Mouse (Mus musculus) intestine, postnatal 0 days (tissue): ENCODE measurements at regions not wholly inside any gene's neighbourhood (a gene's known extent, or its start where the extent isn't known, plus 50 kb on each side); places are given as distances from the start of the nearest gene placed in this dataset.

Experiments used
- ATAC-seq: fragments of 200-750 bp; cut with Nextera tagmentation; 2 replicates; pipeline ENCODE4 v1.8.0; 2017; ENCODE audit warnings: mild to moderate bottlenecking, moderate TSS enrichment, moderate library complexity
- H3K27ac ChIP-seq: fragments of 300-500 bp; sonication (generic); 2 replicates; pipeline ENCODE4 v1.5.1; 2014; ENCODE audit warnings: mild to moderate bottlenecking, low read depth, low read length, moderate library complexity
- H3K27me3 ChIP-seq: fragments of 300-500 bp; sonication (generic); replicated peaks from 2 replicates; pipeline ENCODE4 v1.6.1; 2014; ENCODE audit warnings: low read length, mixed read lengths; ENCODE audit not compliant: control insufficient read depth, insufficient read depth
- H3K36me3 ChIP-seq: fragments of 300-500 bp; sonication (generic); 2 replicates; pipeline ENCODE4 v1.6.1; 2014; ENCODE audit warnings: mild to moderate bottlenecking, moderate library complexity; ENCODE audit not compliant: control insufficient read depth, insufficient read depth
- H3K4me1 ChIP-seq: fragments of 300-500 bp; sonication (generic); replicated peaks from 2 replicates; pipeline ENCODE4 v1.6.1; 2014; ENCODE audit warnings: antibody characterized with exemption, low read length, mixed read lengths; ENCODE audit not compliant: control insufficient read depth, insufficient read depth
- H3K4me2 ChIP-seq: fragments of 300-500 bp; sonication (generic); replicated peaks from 2 replicates; pipeline ENCODE4 v1.6.1; 2014; ENCODE audit warnings: low read depth, mild to moderate bottlenecking, moderate library complexity
- H3K4me3 ChIP-seq: fragments of 300-500 bp; sonication (generic); 2 replicates; pipeline ENCODE4 v1.5.1; 2014; ENCODE audit warnings: low read depth, low read length
- H3K9ac ChIP-seq: fragments of 300-500 bp; sonication (generic); 2 replicates; pipeline ENCODE4 v1.6.1; 2014; ENCODE audit warnings: mild to moderate bottlenecking, low read depth, low read length
- H3K9me3 ChIP-seq: fragments of 300-500 bp; sonication (generic); 2 replicates; pipeline ENCODE4 v1.6.1; 2016; ENCODE audit warnings: mixed run types; ENCODE audit not compliant: control insufficient read depth
- CTCF ChIP-seq: sonication (generic); IDR thresholded peaks from 2 replicates; pipeline ENCODE4 v1.5.1; 2016; ENCODE audit warnings: low read depth, mild to moderate bottlenecking, control low read depth, antibody characterized with exemption, moderate library complexity
- WGBS: fragments of 180-500 bp; shearing (Covaris S2); extraction: QIAGEN DNeasy Blood & Tissue Kit; methylation state at CpG from one replicate; pipeline ENCODE4 v1.1.7; 2014; 5-methylcytosine and 5-hydroxymethylcytosine counted together

DNA sequence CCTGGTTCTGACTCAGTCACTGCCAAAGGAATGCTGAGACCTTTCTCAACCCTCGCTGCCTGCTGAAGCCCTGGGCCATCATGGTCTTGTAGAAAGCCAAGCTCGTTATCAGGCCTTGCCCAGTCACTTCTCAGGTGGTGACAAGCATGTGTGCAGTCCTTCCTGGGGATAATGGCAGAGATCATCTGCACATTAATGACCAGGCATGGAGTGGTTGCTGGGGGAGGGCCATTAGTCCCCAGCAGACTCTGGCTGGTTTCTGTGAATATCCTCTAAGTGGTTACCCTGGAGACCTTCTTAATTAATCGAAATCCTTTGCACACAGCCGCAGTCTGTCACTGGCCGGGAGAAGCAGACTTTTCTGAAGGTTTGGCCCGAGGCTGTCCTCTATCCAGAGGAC lies 239.0 kb downstream of the Sipa1l2 start:
- no peaks in the 10 kb centered on the region for H3K9me3 ChIP-seq
- no peak overlapping the region for H3K4me3 ChIP-seq
- 72% methylated on average over 6 of the region's 6 CpGs for WGBS
- 0 out of 2 replicates have a peak, but pooled peaks cover 5% of the 10 kb centered on the region for H3K27me3 ChIP-seq
- no peak overlapping the region for H3K27ac ChIP-seq
- H3K9ac ChIP-seq = no peak overlapping the region
- no peaks in the 10 kb centered on the region for H3K4me1 ChIP-seq
- no peak for ATAC-seq
- TF ChIP-seq CTCF = no peak
- no peak overlapping the region for H3K4me2 ChIP-seq
- no peaks in the 10 kb centered on the region for H3K36me3 ChIP-seq

DNA sequence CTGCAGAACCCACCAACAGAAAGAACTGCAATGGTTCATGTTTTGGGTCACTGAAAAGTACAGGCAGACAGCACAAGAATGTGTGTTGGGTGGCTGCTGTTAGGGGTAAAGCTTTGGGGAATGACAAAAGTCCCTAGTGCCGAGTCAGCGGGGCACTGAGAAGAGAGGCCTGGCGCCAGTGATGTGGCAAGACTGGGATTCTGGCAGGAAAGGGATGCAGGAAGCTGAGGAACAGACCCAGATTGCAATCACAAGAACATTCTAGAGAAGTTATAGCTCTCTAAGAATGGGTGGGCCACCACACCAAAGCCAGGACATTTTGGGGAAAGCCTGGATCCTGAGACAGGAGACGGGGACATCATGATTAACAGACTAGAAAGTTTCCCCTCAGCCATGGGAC lies 241.0 kb downstream of the Sipa1l2 start:
- TF ChIP-seq CTCF = no peak
- H3K27me3 ChIP-seq = 0 out of 2 replicates have a peak, but pooled peaks cover 5% of the 10 kb centered on the region
- WGBS = 87% methylated on average over 4 of the region's 4 CpGs
- no peak for ATAC-seq
- H3K4me1 ChIP-seq = no peaks in the 10 kb centered on the region
- H3K36me3 ChIP-seq = no peaks in the 10 kb centered on the region
- no peak overlapping the region for H3K27ac ChIP-seq
- H3K4me3 ChIP-seq = no peak overlapping the region
- no peak overlapping the region for H3K9ac ChIP-seq
- no peaks in the 10 kb centered on the region for H3K9me3 ChIP-seq
- H3K4me2 ChIP-seq = no peak overlapping the region

DNA sequence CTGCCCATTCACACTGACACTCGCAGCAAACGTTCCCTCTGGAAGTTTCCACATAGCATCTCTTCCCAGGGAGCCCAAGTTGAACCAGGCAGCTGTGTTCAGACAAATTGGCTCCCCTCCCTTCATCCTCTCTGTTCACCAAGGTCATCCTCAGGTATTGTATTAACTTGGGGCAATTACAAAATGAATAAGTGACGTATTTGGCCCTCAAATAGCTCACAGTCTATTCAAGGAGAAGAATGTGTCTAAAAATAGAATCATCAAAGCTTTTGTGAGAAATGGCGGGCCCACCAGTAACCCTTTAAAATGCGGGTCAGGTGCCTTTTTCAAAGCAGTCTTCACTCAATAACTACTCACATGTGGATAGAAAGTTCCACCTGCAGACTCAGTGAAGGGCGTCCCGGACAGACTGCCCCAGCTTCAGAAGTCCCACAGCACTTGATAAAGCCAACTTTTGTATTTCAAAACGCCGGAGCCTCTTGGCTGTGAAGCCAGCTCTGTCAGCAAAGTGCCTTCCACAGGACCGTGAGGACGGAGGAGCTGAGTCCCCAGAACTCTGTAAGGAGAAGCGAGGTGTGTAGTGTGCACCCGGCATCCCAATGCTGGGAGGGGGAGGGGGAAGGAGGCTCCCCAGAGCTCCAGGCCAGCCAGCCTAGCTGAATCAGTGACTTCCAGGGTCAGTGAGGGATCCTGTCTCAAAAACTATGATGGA lies 241.9 kb downstream of the Sipa1l2 start:
- no peaks in the 10 kb centered on the region for H3K36me3 ChIP-seq
- 59% methylated on average over 13 of the region's 13 CpGs for WGBS
- H3K4me1 ChIP-seq = no peaks in the 10 kb centered on the region
- H3K4me2 ChIP-seq = no peak overlapping the region
- H3K4me3 ChIP-seq = no peak overlapping the region
- ATAC-seq = no peak
- no peak overlapping the region for H3K9ac ChIP-seq
- no peaks in the 10 kb centered on the region for H3K9me3 ChIP-seq
- H3K27me3 ChIP-seq = 0 out of 2 replicates have a peak, but pooled peaks cover 5% of the 10 kb centered on the region
- H3K27ac ChIP-seq = no peak overlapping the region
- TF ChIP-seq CTCF = no peak

DNA sequence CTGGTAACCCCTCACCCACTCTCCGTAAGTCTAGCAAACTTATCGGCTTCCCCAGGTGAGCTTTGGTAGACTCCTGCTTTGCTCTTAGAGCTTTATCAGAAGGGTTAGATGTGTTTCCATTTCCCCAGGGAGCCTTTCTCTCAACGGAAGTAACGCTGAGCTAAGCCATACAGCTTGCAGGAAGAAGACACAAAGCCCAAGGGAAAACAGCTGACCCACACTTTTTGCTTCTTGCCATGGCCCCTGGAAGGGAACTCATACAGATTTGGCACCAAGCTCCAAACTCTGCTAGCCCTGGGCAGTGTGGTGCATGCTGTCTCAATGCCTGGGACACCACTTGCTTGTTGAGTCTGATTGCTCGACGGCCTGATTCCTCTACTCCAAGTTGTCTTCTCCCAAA lies 242.6 kb downstream of the Sipa1l2 start:
- H3K27me3 ChIP-seq = 0 out of 2 replicates have a peak, but pooled peaks cover 5% of the 10 kb centered on the region
- 78% methylated on average over 6 of the region's 6 CpGs for WGBS
- no peak overlapping the region for H3K9ac ChIP-seq
- no peak overlapping the region for H3K27ac ChIP-seq
- no peak overlapping the region for H3K4me2 ChIP-seq
- no peaks in the 10 kb centered on the region for H3K36me3 ChIP-seq
- no peak for ATAC-seq
- no peaks in the 10 kb centered on the region for H3K4me1 ChIP-seq
- no peak overlapping the region for H3K4me3 ChIP-seq
- no peaks in the 10 kb centered on the region for H3K9me3 ChIP-seq
- TF ChIP-seq CTCF = no peak

DNA sequence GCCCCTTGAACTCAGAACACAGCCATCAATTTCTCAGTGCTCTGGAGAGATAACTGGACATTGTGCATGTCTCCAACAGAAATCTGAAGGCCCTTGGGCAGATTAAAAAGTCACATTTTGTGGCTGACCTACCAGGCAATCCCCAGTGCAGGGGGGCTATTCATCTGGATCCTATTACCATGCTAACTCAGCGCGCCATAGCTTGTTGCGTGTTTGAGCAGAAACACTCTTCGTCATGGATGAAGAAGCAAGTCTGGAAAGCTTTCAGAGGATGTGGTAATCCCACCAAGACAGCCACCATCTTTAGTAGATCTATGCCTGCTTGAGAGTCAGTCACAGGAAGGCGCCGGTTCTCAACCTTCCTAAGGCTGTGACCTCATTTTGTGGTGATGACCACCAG lies 243.9 kb downstream of the Sipa1l2 start:
- 92% methylated on average over 6 of the region's 6 CpGs for WGBS
- H3K9me3 ChIP-seq = no peaks in the 10 kb centered on the region
- H3K4me1 ChIP-seq = no peaks in the 10 kb centered on the region
- ATAC-seq = no peak
- 0 out of 2 replicates have a peak, but pooled peaks cover 5% of the 10 kb centered on the region for H3K27me3 ChIP-seq
- H3K36me3 ChIP-seq = no peaks in the 10 kb centered on the region
- H3K4me3 ChIP-seq = no peak overlapping the region
- no peak overlapping the region for H3K9ac ChIP-seq
- H3K4me2 ChIP-seq = no peak overlapping the region
- TF ChIP-seq CTCF = no peak
- no peak overlapping the region for H3K27ac ChIP-seq

DNA sequence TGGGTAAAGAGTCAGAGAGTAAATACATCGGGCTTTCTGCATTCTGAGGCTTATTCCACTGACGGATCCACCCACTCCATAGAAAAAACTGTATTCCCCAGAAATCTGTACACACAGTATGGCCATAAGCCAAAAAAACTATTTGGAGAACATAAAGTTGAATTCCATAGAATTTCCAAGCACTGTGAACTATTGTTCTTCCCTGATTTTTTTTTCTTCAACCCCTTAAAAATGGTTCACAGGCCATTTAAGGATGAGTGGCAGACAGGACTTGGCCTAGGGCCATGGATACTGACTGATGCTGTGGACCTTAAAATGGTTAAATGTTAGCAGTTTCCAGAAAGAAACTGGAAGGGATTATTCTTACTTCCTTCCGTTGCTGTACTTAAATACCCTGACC lies 247.0 kb downstream of the Sipa1l2 start:
- no peak overlapping the region for H3K4me3 ChIP-seq
- no peak overlapping the region for H3K4me2 ChIP-seq
- no peaks in the 10 kb centered on the region for H3K9me3 ChIP-seq
- WGBS = 77% methylated on average over 3 of the region's 3 CpGs
- H3K27me3 ChIP-seq = 0 out of 2 replicates have a peak, but pooled peaks cover 5% of the 10 kb centered on the region
- no peak for ATAC-seq
- TF ChIP-seq CTCF = no peak
- no peak overlapping the region for H3K9ac ChIP-seq
- no peaks in the 10 kb centered on the region for H3K4me1 ChIP-seq
- no peaks in the 10 kb centered on the region for H3K36me3 ChIP-seq
- no peak overlapping the region for H3K27ac ChIP-seq
